Mouse (Mus musculus): ENCODE measurements around the gene Trim65.

DNA sequence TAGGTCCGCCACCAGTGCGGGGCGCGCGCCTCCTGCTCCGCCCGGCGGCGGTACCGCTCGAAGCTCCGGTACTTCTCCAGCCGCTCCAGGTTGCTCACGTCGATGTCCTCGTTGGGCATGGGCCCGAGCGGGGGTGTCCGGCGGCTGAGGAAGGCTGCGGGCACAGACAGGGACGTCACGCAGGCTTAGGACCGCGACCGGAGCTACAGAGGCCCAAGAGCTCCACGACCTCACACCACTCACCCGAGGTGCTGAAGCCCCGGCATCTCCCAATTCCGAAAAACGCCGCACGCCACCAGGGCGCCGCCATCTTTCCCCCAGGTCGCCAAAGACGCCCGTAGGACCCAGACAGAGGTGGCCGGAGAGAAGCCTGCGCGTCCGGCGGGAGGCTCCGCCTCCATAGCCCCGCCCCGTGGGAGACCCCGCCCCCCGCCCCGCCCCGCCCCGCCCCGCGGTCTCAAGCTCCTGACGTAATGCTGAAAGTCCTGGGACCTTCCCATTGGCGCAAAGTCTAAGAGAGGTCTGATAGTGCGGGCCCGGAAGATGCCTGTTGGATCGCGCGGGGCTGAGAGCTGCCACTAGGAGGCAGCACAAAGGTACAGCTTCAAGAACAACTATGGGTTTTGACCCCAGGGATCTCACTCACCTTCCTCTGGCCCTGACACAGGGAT is 7.7 kb upstream of the Trim65 start, which contains the start of gene Mrpl38:
- TF ChIP-seq CTCF (IDR thresholded peaks at IDR 0.05; ENCODE audit: low read depth) (peak; percentile 92), EP300 (optimal IDR thresholded peaks at IDR 0.05) (no peak)

All from stomach, postnatal 0 days (tissue).